Mouse (Mus musculus) kidney, embryonic 16.5 days (tissue): ENCODE measurements around the gene Hoxa9. TPM values are rescaled to one million over a fixed set of nuclear protein-coding genes. Genes with fewer than 3 reads are reported as not detected.

Source experiments
- ATAC-seq: fragments of 200-750 bp; cut with Nextera tagmentation; 2 replicates; pipeline ENCODE4 v1.8.0; 2017; ENCODE audit warnings: moderate TSS enrichment; ENCODE audit not compliant: low FRiP score, low TSS enrichment
- H3K27ac ChIP-seq: fragments of 300-500 bp; sonication (generic); 2 replicates; pipeline ENCODE4 v1.5.1; 2014; ENCODE audit warnings: low read length
- H3K27me3 ChIP-seq: fragments of 300-500 bp; sonication (generic); 2 replicates; pipeline ENCODE4 v1.6.1; 2014; ENCODE audit warnings: low read length, control low read depth, mixed read lengths; ENCODE audit not compliant: insufficient read depth
- H3K36me3 ChIP-seq: fragments of 300-500 bp; sonication (generic); 2 replicates; pipeline ENCODE4 v1.6.1; 2014; ENCODE audit warnings: low read length, control low read depth, mixed read lengths; ENCODE audit not compliant: insufficient read depth
- H3K4me1 ChIP-seq: fragments of 300-500 bp; sonication (generic); 2 replicates; pipeline ENCODE4 v1.6.1; 2014; ENCODE audit warnings: low read length, control low read depth, mixed read lengths; ENCODE audit not compliant: insufficient read depth
- H3K4me2 ChIP-seq: fragments of 300-500 bp; sonication (generic); replicated peaks from 2 replicates; pipeline ENCODE4 v1.6.1; 2014; ENCODE audit warnings: low read depth, low read length
- H3K4me3 ChIP-seq: fragments of 300-500 bp; sonication (generic); 2 replicates; pipeline ENCODE4 v1.5.1; 2014; ENCODE audit warnings: mild to moderate bottlenecking, low read length
- H3K9ac ChIP-seq: fragments of 300-500 bp; sonication (generic); replicated peaks from 2 replicates; pipeline ENCODE4 v1.6.1; 2014; ENCODE audit warnings: low read length
- H3K9me3 ChIP-seq: fragments of 300-500 bp; sonication (generic); 2 replicates; pipeline ENCODE4 v1.6.1; 2016; ENCODE audit warnings: low read length, control low read depth
- WGBS: fragments of 180-500 bp; shearing (Covaris S2); extraction: QIAGEN DNeasy Blood & Tissue Kit; methylation state at CpG from one replicate; pipeline ENCODE4 v1.1.7; 2014; 5-methylcytosine and 5-hydroxymethylcytosine counted together
- polyA plus RNA-seq: library from polyadenylated mRNA; unstranded; fragments of >200 nt; fragmentation: Nextera tagmentation; extraction: Ambion mirVana; gene quantifications from 2 replicates; pipeline ENCODE4 v1.2.1, GENCODE M21; 2015

Gene Hoxa9
- 56.6 and 56.8 TPM in 2 replicates for polyA plus RNA-seq

GRCm38 (mm10) chr6:52230516-52231165 lies at the start of gene Hoxa9:
Gene Hoxa9 (minus strand): TSS chr6:52231089.
- Histone ChIP-seq H3K36me3 (peaks cover 7% of the 10 kb centered on the region; the same call in 1 of the 2 replicates), H3K27ac (peak within 1 kb of the TSS; percentile 97), H3K9me3 (no peaks in the 10 kb centered on the region), H3K4me3 (peak within 1 kb of the TSS; percentile 83), H3K4me2 (peak within 1 kb of the TSS; percentile 84), H3K27me3 (no peaks in the 10 kb centered on the region), H3K4me1 (peaks cover 19% of the 10 kb centered on the region), H3K9ac (peak within 1 kb of the TSS; percentile 99)
- 1% methylated on average over 16 of the region's 36 CpGs for WGBS
- peak; percentile 52 for ATAC-seq

GRCm38 (mm10) chr6:52276920-52277319 lies 46.0 kb upstream of the Hoxa9 start:
- ATAC-seq = no peak
- Histone ChIP-seq H3K4me3 (no peak overlapping the region), H3K4me1 (no peaks in the 10 kb centered on the region), H3K9ac (no peak overlapping the region), H3K27me3 (peaks cover 66% of the 10 kb centered on the region), H3K27ac (no peak overlapping the region), H3K9me3 (no peaks in the 10 kb centered on the region), H3K36me3 (no peaks in the 10 kb centered on the region), H3K4me2 (no peak overlapping the region)
- 4% methylated on average over 5 of the region's 5 CpGs for WGBS

DNA sequence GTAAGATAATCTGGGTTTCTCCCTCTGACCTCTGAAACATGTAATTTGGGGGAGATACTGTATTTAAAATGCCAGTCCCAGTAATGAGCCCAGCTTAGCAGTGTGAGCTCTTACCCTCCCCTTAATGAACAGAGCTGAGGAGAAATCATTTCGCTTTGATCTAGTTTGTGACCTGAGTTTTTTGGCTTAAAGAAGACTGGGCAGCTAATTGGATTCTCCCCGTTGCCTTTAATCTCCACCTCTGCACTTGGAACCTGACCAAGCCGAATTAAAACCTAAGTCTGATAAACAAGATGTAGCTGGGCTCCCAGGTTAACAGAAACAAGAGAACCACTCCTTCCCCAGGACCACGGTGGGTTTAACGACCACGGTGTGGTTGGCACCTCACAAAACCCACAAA lies 45.5 kb upstream of the Hoxa9 start:
- WGBS = 5% methylated on average over 6 of the region's 6 CpGs
- Histone ChIP-seq H3K9ac (no peak overlapping the region), H3K4me2 (no peak overlapping the region), H3K9me3 (no peaks in the 10 kb centered on the region), H3K27ac (no peak overlapping the region), H3K36me3 (no peaks in the 10 kb centered on the region), H3K27me3 (peaks cover 71% of the 10 kb centered on the region), H3K4me3 (no peak overlapping the region), H3K4me1 (no peaks in the 10 kb centered on the region)
- ATAC-seq = no peak

DNA sequence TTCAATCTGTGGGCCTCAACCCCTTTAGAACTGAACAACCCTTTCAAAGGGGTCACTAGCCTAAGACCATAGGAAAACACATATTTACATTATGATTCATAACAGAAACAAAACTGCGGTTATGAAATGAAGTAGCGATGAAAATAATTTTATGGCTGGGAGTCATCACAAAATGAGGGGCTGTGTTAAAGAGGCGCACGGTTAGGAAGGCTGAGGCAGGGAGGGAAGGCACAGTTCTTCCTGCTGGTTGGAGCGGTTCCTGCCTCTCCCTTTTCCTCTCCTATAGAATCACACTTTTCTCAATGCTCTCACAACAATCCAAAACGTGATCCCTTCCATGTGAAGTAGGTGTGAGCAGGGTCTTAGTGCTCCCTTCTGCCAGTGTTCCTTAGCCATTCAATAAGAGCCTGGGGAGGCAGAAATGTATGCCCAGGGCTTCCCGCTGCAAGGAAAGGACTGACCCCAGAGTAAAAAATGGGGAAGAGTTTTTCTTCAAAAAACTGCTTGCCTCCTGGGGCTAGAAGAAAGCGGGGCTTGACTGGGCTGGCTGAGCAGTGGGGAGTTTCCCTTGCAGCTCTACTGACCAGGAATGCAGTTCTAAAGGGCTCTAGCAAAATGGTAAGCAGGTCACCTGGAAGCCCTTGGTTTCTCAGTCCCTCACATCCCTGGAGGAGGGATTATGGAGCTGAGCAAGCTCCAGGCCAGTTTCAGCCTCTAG lies 44.8 kb upstream of the Hoxa9 start:
- Histone ChIP-seq H3K4me1 (0 out of 2 replicates have a peak, but pooled peaks cover 2% of the 10 kb centered on the region), H3K9me3 (no peaks in the 10 kb centered on the region), H3K9ac (no peak overlapping the region), H3K27me3 (peaks cover 73% of the 10 kb centered on the region), H3K36me3 (no peaks in the 10 kb centered on the region), H3K4me3 (no peak overlapping the region), H3K27ac (no peak overlapping the region), H3K4me2 (no peak overlapping the region)
- 14% methylated on average over 8 of the region's 8 CpGs for WGBS
- ATAC-seq = no peak

DNA sequence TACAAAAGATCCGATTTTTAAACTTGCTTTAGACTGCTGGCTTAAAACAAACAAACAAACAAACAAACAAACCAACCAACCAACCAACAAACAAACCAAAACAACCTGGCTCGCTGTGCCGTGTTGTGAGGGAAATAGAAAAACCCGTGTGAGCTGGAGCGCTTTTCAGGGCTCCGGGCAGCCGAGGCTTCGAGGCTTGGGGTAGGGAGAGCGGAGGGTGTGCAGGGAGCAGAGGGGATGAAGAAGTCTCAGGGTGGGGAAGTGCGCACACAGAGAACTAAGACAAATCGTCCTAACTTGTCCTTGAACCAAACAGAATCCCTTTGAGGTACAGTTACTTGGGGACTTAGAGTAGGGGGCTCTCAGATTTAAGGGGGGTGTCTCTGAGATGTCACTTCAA lies 43.7 kb upstream of the Hoxa9 start:
- no peak overlapping the region for H3K27ac ChIP-seq
- no peak for ATAC-seq
- 0 out of 2 replicates have a peak, but pooled peaks cover 6% of the 10 kb centered on the region for H3K4me1 ChIP-seq
- no peak overlapping the region for H3K4me3 ChIP-seq
- WGBS = 4% methylated on average over 11 of the region's 11 CpGs
- H3K9me3 ChIP-seq = no peaks in the 10 kb centered on the region
- H3K36me3 ChIP-seq = no peaks in the 10 kb centered on the region
- H3K9ac ChIP-seq = no peak overlapping the region
- peaks cover 84% of the 10 kb centered on the region for H3K27me3 ChIP-seq
- no peak overlapping the region for H3K4me2 ChIP-seq

GRCm38 (mm10) chr6:52273656-52274280 lies 42.9 kb upstream of the Hoxa9 start:
- Histone ChIP-seq H3K27me3 (peaks cover 92% of the 10 kb centered on the region), H3K4me3 (no peak overlapping the region), H3K36me3 (no peaks in the 10 kb centered on the region), H3K4me1 (0 out of 2 replicates have a peak, but pooled peaks cover 6% of the 10 kb centered on the region), H3K9me3 (no peaks in the 10 kb centered on the region), H3K4me2 (no peak overlapping the region), H3K9ac (no peak overlapping the region), H3K27ac (no peak overlapping the region)
- no peak for ATAC-seq
- WGBS = 4% methylated on average over 22 of the region's 22 CpGs

GRCm38 (mm10) chr6:52272766-52273655 lies 42.1 kb upstream of the Hoxa9 start:
- Histone ChIP-seq H3K9me3 (no peaks in the 10 kb centered on the region), H3K27ac (no peak overlapping the region), H3K4me2 (no peak overlapping the region), H3K27me3 (peaks cover 98% of the 10 kb centered on the region), H3K9ac (no peak overlapping the region), H3K4me3 (no peak overlapping the region), H3K36me3 (no peaks in the 10 kb centered on the region), H3K4me1 (0 out of 2 replicates have a peak, but pooled peaks cover 6% of the 10 kb centered on the region)
- WGBS = 16% methylated on average over 22 of the region's 22 CpGs
- ATAC-seq = no peak

GRCm38 (mm10) chr6:52270494-52271480 lies 39.9 kb upstream of the Hoxa9 start:
- H3K4me2 ChIP-seq = peak overlapping the region; percentile 33
- H3K9ac ChIP-seq = no peak overlapping the region
- H3K27me3 ChIP-seq = peaks cover 96% of the 10 kb centered on the region
- 0 out of 2 replicates have a peak, but pooled peaks cover 6% of the 10 kb centered on the region for H3K4me1 ChIP-seq
- H3K9me3 ChIP-seq = no peaks in the 10 kb centered on the region
- H3K36me3 ChIP-seq = no peaks in the 10 kb centered on the region
- 6% methylated on average over 23 of the region's 23 CpGs for WGBS
- ATAC-seq = peak; percentile 19; the same call in 1 of the 2 replicates
- no peak overlapping the region for H3K27ac ChIP-seq
- H3K4me3 ChIP-seq = no peak overlapping the region
